Mouse (Mus musculus) adrenal gland, postnatal 25 days (tissue): ENCODE measurements around the gene Cd40. TPM values are rescaled to one million over a fixed set of nuclear protein-coding genes. Genes with fewer than 3 reads are reported as not detected.

ENCODE experiments used
- DNase-seq: peaks from one replicate; pipeline ENCODE4 v3.0.0; 2021; ENCODE audit warnings: mixed read lengths
- total RNA-seq: library from RNA; stranded (reverse); gene quantifications from 2 replicates; pipeline ENCODE4 v1.2.3, GENCODE M21; 2021

The Cd40 gene
- total RNA-seq, 1 experiment from 2014 or later, result 3.9 TPM

DNA sequence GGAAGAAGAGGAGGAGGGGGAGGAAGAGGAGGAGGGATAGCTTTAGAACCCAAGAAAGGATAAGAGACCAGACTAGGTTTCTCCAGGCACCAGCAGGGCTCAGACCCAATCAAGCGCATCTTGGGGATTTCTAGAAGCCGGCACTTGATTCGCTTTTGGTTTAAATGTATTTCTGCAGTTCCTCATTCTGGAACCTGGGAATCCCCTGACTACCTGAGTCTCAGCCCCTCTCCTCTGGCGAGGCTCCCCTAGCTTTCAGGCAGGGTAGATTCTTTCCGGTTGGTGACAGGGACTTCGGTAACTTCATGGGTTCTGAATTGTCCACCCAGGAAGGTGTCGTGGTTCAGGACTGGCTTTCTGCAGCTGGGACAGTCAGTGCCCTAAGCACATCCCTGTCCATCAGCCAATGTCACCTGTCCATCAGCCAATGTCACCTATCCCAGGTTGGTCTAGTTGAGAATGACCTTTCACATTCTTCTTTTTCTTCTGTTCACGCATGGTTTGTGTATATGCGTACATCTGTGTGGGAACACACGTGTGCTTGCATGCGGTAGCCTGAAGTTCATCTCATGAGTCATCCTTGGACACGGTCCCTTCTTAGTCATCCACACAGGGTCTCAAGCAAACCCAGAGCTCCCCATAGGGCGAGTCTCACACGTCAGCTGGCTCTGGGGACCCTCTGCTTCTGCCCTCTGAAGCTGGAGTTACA lies 1.1 kb downstream of the Cd40 start:
- no peak for DNase-seq

DNA sequence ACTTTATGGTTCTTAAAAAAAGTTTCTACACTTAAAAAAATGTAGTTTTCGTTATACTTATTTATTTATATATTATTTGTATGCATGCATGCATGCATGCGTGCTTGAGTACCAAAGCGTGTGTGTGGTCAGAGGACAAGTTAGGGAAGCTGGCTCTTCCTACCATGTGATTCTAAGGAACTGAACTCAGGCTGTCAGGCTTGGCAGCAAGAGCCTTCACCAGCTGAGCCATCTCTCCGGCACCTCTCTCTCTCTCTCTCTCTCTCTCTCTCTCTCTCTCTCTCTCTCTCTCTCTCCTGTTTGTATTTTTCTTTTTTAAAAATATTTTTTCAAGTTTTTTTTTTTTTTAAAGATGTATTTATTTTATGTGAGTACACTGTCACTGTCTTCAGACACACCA lies 4.5 kb downstream of the Cd40 start:
- DNase-seq, result no peak

DNA sequence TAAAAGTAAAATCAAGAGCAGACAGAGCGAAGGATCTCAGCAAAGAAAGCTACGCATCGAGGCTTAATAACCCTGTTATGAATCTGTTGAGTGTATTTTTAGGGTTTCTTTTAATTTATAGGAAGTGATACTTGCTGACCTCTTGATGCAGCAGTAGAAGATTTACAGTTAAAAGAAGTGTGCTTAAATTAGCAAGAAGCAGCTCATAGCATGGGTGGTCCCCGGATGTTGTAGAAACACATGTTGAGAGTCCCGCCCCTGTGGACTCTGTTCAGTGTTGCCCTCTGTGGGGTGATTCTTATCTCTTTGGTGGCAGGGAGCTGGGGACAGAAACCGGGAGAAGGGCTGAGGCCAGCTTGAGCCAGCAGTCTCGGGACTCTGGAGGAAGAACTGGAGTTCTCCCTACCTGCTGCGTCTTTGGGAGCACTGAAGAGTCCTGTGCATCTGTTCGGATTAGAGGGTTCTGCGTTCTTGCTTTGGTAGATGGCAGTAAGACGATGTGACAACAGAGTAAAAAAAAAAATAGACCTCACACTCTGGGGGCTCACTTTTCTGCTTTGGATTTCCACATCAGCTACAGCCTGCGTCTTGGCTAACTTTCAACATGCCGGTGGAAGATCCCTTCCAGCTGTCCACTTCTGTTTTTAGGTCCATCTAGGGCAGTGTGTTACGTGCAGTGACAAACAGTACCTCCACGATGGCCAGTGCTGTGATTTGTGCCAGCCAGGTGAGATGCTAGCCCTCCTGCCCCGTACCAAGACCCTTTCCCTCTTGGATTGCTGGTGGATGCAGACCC lies 6.4 kb downstream of the Cd40 start:
- DNase-seq, result no peak

DNA sequence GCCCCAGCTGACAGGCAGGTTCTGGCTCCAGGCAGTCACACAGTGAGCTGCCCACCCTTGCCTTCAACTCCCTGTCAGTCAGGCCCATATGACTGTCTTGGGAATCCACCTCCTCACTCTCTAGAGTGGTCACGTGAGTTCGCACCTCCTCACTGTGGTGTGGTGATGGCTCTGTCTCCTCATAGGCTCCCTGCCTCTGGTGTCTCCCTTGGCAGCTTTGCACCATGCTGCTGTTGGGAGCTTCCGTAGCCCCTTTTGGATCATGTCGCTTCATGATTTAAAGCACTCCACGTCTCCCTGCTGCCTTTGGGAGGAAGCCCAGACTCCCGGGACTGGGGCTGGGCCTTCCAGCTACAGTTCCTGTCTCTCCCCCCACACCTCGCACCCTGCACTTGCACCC lies 9.1 kb downstream of the Cd40 start:
- DNase-seq, result no peak

DNA sequence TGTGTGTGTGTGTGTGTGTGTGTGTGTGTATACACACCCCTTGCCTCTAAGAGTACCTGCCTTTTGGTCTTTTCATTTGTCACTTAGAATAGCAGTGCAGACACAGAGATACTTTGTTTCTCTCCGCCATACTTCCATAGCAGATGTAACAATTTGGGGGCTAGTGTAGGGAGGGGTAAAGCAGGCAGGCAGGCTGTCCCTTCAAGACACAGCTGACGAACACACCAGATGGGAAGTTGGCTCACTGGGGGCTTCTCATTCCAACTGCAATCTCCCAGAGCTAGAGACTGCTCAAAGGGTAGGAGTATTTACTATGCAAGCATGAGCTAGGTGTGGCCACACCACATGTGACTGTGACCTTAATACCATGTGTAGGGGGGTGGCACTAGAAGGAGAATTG lies 13.4 kb downstream of the Cd40 start:
- DNase-seq, result no peak

DNA sequence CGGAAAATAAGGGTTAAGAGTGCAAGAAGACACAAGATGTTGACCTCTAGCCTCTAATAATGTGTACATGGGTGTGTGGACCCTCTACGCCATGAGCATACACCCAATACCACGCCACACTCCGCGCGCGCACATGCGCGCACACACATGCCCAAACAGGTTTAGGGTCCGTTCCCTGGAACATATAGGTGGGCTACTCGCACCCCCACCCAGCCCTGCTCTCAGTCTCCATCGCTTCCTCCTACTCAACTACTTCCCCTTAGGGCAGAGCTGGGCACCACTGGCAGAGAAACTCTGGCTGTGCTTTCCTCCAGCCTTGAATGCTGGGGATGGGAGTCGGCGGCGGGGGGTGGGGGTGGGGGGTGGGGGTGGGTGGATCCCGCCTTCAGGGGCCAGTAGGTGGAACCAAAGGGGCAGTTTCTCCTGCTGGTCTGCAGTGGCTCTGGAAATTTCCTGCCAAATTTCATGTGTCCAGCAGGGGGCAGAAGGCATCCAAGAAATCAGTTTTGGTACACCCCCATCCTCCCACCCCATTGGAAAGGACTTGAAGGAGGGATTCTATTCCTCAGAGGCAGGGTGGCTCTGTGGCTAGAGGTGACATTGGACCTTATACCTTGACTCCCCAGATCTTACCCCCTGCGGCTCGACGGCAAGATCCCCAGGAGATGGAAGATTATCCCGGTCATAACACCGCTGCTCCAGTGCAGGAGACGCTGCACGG lies 14.8 kb downstream of the Cd40 start:
- peak; percentile 58 for DNase-seq

DNA sequence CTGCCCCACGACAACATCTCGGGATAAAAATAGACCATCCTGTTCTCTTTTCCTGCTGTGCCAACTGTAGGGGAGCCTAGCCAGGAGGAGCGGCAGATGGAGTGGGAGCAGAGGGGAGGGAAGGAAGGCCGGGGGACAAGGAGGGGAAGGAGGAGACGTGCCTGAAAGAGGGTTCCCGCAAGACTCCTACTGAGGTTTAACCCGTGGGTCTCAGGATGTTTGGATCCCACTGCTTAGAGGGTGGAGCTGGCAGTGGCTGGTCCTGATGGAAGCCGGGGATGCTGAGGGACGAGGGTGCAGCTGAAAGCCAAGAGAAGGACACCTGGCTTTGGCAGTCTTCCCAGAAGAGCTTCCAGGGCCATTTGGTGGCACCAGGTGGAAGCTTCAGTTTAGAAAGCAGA lies 18.0 kb downstream of the Cd40 start:
- no peak for DNase-seq

DNA sequence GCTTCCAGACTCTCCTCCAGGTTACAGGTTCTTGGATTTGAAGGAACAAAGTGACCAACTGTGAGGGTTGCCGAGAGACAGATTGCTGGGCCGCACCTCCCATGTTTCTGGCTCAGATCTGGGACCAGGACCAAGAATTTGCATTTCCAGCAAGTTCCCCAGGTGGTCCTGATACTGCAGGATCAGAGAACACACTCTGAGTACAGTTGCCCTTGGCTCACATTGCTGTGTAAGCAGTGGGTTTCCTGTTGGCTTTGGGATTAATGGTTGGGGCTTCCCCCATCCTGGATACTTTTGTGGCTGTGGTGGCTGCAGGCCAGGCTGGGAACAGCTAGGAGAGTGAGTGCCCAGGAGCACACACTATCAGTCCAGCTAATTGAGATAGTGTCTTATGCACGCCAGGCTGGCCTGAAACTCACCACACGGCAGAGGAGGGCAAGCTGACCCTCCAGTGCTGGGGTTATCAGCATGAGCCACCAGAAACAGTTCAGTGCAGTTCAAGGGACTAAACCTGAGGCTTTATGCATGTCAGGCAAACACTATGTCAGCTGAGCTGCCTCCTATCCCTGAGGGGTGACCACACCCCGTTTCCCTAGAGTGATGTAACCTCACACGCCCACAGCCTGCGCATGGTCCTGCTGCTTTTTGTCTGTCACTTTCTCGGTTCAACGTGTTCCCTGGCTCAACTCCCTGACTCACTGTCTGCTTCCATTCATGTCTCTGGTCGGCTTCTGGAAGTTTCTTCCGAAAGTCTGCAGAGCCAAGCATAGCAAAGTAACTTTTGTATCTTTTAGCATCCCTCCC lies 18.9 kb downstream of the Cd40 start:
- DNase-seq, result no peak

DNA sequence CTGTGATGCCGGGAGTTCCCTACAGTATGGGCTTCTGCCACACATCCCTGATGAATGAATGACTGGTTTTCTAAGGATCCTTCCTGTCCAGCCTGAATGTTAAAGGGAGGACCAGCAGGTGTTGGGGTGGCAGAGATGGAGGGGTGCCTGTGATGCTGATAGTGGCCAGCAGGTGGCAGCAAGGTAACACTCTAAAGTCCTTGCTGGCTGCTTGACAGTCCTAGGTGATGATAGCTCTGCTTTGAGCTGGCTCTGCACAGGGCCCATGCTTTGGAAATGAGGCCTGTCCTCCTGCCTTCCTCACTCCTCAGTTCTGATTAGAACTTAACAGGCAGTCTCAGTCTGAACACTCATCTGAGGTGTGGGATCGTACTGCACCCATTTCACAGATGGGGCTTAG lies 19.5 kb downstream of the Cd40 start:
- DNase-seq, result peak; percentile 82

DNA sequence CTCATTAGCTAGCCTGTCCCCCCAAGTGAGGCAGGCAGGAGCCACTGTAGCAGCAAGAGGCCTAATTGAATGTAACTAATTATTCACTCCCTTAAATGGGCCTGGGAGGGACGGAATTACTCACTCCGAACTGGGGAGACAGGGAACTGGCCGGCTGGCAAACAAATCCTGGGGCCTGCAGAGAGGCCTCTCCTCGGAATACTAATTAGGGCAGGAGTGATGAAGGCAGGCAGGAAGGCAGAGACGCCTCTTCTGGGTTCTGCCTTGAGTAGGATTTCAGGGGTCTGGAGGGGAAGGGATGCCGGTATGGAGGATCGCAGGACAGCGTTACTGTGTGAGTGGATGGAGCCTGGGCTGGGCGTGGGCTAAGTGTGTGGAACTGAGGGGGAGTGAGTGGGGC lies 21.6 kb downstream of the Cd40 start:
- no peak for DNase-seq

DNA sequence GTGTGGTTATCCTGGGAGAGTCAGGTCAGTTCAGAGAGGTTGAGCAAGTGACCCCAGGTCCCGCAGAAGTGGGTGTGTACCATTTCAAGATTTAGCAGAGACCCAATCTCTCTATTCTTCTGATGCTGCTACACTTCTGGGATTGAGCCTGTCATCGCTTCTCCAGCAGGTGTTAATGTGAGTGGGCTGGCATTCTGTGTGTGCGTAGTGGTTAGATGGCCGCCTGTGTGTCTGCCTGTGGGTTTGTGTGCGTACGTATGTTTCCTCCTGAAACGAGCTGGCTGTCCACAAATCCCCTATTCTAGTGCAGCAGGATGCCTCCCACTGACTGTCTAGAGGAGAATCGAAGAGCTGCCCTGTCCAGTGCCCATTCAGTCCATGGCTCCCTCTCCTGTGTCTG lies 22.6 kb downstream of the Cd40 start:
- no peak for DNase-seq

DNA sequence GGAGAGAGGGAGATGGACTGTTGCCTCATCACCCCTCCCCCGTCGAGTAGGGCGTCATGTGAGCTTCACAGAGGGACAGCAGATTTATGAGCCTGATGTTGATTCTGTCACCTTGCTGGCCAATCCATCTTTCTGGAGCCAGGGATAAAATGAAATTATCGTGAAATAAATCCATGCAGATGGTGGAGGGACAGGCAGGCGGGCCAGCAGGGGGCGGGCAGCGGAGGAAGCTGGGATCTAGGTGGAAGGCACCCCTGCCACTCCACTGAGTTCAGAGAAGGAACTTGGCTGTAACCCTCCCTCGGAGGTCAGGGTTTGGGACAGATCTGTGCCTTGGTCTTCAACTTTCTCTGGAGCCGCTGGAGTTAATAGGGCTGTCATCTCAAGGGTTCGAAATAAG lies 23.2 kb downstream of the Cd40 start:
- peak; percentile 58 for DNase-seq

DNA sequence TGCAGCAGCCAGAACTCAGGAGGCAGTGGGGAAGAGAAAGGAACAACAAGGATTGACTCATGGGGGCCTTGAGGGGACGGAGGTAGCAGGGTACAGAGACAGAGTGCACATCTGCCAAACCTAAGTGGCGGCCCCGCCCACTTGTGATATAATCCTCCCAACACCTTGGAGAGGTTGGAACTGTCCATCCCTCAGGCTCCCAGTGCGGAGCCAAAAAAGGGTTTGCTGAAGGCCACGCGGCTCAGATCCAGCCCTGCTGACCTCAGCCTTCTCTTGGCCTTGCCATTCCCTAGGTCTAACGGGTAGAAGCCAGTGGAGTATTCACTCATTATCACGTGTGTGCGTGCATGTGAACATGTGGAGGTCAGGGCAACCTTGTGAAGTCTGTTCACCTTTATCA lies 25.2 kb downstream of the Cd40 start:
- peak; percentile 37 for DNase-seq

DNA sequence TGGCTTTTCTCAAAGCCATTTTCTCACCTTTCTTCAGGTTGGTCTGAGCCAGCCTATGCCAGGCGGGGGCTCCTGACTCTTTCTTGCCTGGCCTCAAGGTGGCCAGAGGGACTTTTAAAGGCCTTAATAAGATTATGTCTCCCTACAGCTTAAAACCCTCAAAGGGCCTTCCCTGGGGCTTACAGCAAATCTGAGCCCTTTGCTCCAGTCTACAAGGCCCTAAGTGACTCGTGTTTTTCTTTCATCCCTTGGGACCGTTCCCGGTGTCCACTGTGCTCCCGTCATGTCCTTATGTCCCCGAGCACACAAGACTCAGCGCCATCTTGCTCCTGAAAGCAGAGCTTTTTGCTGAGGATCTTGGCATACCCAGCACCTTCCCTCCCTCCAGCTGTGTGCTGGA lies 25.8 kb downstream of the Cd40 start:
- DNase-seq, result no peak

DNA sequence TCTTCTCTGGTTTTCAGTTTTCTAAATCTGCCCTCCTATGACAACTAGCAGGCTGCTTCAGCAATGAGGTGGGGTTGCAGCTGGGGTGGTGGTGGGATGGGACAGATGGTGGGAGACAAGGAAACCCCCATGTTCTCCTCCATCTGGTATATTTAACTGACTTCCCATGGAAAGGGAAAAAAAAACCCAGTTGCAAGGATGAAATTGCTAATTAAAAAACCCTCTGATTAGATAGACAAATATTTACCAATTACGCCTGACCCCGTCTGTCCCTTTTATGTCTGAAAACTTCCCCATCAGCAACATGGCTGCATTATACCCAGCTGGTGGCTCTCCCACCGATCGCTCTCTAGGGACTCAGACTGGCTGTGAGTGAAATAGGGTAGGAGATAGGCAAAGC lies 31.2 kb downstream of the Cd40 start:
- DNase-seq, result no peak

DNA sequence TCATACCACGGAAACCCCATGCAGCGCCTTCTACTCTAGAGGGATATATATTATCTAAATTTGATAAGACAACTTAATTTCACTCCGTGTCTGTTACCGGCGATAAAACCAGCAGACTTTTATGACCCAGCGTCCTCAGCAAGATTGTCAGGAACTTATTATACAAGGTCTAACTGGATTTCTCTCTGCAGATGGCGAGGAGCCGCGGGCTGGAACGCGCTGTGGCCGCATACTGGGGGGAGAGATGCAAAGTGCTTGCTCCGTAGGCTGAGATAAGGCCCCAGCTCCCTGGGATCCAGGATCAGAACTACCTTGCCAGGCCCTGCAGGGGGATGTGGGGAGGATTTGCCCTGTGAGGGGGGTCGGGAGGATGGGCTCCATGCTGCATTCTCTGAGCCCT lies 34.0 kb downstream of the Cd40 start:
- no peak for DNase-seq

DNA sequence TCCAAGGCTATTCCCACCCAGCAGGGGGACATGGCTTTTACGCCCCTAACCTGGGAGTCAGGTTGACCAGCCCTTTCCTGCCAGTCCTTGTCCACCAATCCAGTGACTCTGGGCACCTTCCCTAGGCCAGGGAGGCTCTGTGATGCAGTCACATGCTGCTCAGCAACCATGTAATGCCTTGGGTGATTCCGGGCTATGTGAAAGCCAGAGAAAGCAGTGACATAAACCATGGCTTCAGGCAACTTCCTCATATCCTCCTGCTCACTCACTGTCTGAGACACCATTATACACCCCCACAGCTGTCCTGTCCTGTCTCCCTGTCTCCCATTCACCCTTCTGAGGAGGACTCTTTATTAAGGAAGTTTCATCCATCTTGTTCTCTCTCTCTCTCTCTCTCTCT lies 35.2 kb downstream of the Cd40 start, which contains the start of gene 1700025C18Rik:
Gene 1700025C18Rik (minus strand): TSS at position 101 of the 400 bp plus-strand sequence.
- no peak for DNase-seq

DNA sequence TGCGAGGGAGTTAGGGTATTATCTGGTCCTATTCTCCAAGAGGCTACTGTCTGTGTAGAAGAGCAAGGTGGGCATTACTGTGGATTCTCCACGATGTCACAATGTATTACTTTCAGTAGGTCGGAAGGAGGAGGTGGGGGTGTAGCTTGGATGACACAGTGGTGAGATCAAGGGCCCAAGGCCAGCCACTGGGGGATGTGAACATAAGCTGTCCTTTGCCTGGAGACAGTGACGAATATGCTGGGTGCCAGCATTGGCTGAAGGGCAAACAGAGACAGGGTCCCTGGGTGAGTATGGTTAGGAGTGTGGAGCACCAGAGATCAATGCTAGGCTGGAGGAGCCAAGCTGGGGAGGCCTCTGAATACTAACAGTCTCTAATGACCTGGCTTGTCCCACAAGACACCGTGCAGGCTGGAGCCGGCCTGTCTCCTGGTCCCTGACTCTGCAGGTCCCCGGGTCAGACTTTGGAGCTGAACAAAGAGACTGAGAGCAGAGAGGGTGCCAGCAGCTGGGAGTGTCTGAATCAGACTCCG lies 36.1 kb downstream of the Cd40 start:
- DNase-seq, result peak; percentile 67

DNA sequence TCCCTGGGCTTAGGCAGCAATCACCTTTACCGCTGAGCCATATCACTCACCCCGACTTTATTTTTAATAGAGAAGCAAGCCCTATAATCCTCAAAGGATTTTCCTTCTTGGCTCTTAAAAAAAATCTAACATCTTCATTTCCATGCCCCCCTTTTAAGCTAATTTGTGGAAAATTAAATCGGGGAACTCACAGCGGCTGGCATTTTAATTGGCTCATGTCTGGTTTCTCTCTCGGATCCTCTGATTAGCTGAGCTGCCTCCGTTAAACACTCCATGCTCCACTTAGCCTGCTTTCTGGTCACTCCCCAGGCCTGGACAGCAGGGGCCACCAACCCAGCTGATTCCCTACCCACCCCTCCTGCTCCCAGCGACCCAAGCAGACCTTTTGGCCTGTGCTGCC lies 37.0 kb downstream of the Cd40 start:
- no peak for DNase-seq

DNA sequence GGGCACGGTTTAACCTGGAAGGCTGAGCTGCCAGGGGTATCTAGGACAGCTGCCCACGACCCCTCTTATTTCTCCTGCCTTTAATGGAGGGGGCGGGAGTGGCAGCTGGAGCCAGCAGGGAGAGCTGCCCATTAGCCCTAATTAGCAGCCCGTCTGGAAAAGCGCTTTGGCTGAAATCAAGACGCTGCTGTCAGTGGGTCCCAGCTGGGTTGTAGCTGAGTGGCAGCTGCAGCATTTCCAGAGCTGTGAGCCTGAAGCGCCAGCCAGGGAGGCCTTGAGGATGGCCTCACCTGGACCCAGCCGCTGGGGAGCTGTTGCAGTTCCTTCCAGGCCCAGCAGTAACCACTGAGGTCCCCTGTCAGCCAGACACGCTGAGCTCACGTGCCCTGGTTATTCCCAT lies 40.9 kb downstream of the Cd40 start:
- DNase-seq, result no peak

DNA sequence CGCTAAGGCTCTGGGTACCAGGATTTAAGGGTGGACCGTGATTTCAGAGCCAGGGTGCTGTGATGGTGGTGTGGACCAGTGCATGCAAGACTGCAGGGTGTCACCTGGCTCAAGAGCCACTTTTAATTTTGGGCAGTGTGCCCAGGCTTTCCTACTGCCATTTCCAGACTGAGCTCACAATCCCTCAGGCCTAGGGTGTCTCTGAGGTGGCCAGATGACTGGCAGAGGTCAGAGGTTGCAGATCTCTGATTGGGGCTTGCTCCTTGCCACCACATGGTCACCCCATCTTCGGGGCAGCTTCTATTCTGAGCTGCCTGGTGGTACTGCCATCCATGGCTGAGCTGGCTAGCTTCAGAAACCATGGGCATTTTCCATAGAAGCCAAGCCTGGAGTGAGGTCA lies 43.4 kb downstream of the Cd40 start:
- no peak for DNase-seq

DNA sequence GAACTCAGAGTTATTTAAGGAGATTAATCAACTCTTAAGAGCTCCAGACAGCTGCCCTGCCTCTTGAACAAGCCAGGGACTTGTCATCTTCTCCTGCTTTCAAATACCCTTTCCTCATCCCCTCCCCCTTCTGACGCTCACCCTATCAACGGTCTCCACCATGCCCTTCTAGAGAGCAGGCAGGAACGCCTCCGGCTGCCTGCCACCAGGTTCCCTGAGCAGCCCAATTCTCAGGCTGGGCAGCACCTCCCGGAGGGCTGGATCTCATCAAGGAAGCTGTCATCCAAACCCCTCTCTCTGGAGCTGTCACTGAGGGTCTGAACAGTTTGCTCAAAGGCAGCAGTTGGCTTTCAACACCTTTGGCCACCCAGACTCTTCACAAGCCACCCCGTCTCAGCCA lies 45.3 kb downstream of the Cd40 start:
- DNase-seq, result no peak
